Mouse (Mus musculus): ENCODE measurements around the gene Egfl7.

Gene Egfl7

DNA sequence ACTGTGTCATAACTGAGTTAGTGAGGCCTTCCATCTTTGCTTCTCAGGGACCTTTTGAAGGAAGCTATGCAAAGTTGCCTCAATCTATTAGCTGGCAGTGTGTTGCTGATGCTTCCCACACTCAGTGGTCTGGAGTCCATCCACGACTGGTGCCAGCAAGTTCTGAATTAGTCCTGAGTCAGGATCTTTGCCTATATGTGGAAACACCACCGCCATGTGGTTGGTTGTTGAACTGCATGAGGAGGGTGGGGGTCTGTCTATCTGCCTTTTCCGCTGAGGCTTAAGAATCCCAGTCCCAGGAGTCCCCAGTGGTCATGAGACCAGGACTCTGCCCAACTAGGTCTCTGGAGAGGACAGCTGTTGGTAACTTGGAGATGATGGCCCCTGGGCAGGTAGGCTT lies 9.8 kb upstream of the Egfl7 start:
- peak; percentile 72 for DNase-seq (ENCODE audit: low read depth)

DNA sequence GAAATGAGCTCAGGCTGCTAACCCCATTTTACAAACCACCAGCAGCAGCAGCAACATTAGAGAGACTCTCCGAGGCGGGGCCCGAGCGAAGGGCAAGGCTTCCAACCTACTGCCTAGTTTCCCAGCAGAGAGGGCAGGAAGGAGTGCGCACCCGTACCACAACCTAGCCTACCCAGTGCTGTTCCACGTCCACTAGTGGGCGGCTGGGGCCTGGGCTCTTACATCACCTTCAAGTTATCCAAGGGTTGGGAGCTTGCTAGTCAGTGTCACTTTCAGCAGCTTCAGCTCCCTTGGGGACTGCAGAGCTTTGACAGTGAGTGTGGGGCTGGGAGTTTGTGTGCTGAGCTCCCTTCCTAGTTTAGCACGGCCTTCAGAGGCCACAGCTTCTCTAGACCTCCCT lies 8.4 kb upstream of the Egfl7 start:
- DNase-seq (ENCODE audit: low read depth) = no peak

DNA sequence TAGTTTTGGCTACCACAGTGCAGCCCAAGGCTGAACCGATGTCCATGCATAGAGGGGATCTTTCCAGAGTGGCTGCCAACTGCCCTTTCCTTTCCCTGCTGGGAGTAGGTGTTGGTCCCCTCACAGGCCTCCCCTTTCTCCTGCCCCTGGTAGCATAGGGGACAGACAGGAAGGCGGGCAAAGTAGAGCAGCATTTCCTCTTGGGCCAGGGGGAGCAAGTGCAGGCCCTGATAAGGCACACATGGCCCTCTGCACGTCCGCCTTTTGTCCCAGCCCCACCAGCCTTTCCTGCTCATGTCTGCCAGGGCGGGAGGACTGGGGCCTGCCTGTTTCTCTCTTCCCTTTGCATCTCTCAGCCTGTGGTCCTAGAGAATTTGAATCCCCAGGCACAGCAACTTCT lies 8.0 kb upstream of the Egfl7 start:
- no peak for DNase-seq (ENCODE audit: low read depth)

DNA sequence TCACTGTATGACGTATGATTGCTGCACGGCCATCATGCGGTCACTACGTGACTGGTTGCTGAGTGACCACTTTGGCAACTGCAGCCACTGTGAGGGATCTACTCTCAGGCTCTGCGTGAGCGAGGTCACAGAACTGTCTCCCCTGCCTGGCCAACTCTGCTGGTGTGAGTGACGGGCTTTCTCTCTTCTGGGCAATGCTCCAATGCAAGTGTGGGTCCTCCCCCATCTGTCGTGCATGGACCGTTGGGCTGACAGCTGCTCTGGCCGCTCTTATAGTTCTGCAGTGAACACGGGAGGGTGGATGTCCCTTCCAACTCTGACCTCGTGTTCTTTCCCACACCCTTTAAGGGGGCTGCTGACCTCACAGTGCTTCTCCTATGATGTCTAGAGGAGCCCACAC lies 6.4 kb upstream of the Egfl7 start:
- DNase-seq (ENCODE audit: low read depth) = no peak

DNA sequence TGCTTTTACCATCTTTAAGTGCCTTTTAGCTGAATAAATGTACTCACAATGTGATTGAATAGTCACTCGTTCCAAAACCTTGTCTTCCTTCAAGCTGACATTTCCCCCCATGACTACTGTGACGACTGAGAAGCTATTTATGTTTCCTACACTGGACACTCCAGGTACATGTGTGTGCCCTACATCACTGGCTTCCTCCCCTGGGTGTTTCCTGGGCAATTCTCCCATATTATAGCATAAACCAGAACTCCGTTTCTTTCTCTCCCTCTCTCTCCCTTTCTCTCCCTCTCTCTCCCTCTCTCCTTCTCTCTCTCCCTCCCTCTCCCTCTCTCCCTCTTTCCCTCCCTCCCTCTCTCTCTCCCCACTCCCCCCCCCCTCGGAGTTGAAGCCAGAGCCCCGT lies 6.0 kb upstream of the Egfl7 start:
- DNase-seq (ENCODE audit: low read depth) = no peak

DNA sequence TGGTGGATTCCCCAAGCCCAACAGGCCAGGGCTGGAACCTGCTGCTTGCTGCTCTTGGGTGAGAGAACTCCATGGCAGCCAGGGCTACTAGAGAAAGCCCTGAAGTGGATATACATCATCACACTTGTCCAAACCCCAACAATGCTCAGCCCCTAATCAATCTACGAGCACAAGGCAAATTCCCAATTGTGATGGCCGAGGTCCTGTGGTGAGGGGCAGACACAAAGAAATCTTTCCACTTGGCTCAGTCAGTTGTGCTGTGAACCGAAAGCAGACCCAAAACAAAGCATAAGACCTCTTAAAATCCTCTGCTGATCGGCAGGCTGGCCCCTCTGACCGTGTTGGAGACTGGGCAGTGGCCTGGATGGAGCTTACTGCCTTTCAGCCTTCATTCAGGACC lies 5.0 kb upstream of the Egfl7 start:
- DNase-seq (ENCODE audit: low read depth) = no peak

DNA sequence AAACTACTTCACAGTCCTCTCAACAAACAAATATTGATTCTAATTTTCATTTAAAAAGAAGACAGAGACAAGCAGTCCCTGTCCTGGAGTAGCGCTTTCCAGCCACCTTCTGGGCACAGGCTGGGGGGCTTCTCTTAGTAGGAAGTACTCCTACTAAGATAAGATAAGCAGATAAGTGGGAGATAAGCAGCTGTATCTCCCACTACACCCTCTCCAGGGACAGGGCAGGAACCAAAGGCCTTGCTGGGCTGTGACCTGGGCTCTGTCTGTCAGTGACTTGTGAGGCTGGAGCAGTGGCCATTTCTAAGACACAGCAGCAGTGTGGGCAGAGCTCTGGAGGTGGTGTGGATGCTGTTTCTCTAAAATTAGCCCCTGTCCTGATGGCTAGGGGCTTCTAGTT lies 4.4 kb upstream of the Egfl7 start:
- no peak for DNase-seq (ENCODE audit: low read depth)

DNA sequence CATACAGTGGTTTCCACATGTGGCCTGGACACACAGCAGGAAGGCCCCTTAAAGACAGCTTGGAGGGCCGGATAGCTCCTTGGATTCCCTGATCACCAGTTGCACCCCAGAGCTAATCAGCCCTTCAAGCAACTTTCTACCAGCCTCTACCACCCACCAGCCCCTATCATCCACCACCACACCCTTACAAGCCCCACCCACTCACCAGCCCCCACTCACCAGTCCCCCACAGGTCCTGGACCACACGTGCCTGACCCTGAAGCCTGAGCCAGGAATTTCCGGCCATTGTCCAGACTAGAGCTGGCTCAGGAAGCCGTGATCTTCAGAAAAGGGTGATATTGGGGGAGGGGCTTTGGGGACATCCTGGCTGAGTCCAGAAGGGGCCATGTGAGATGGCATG lies 3.9 kb upstream of the Egfl7 start:
- DNase-seq (ENCODE audit: low read depth) = no peak

DNA sequence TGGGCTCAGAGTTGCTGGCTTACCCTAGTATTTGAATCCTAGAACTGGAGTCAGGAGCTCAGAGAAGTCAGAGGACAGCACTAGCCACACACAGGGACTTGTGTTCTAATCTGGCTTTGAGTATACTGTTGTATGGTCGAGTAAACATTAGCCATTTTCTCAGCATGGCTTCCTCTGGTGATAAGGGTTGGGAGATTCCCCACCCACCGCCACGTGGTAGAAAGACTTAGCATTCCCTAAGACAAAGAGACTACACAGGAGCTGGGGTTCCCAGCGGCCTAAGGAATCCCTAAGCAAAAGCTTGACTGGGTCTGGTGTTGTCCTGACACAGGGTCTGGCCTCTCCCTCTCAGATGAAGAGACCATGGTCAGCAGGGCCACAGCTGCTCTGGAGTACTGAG lies 3.4 kb upstream of the Egfl7 start:
- no peak for DNase-seq (ENCODE audit: low read depth)

DNA sequence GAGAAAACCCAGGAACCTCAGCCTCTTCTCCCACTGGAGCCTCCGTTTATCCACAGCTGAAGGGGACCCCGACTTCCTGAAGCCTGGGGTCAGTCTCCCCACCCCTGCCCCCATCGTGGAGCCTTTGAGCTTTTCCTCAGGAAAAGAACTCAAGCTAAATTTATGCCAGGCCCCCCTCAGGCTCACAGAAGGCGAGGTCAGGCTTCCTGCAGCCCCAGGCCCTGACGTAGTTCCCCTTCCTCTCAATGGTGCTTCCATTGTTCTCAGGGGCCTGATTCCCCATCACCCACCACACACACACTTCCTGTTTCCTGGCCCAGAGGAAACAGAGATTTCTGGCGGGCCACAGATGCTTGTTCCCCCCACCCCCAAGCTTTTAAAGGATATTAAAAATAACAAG lies 1.4 kb upstream of the Egfl7 start:
- DNase-seq (ENCODE audit: low read depth) = no peak

DNA sequence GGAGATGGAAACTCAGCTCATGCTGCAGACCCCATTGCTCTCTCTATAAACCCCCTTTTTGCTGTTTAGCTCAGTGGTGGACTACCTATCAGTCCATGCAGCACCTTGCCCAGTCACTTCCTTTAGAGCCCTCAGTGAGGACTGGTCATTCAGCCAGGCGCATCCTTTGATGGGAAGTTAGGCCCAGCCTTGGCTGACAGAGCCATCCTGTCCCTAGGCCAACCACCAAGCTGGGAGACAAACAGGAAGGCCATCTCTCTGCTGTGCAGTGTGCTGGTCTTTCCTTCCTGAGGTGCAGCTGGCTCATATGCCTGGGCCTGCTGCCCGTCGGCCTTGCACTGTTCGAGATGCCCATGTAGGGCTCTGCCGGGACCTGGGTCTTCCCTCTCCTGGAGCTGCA lies 937 bp downstream of the Egfl7 start:
- DNase-seq (ENCODE audit: low read depth) = no peak

DNA sequence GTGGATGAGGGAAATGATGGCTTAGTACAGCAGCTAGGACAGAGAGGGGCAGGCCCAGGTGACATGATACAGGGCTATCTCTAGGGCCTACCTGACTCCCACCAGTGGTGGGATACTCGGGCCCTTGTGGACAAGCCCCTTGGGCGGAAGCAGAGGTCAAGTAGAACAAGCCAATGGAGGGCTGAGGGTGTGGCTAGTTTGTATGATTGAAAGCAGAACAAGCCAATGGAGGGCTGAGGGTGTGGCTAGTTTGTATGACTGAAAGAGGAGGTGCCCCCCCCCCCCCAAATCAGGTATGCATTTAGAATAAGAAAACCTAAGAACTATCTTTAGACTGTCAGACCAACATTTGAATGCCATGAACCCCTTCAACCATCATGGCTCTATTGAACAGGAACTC lies 2.4 kb downstream of the Egfl7 start:
- no peak for DNase-seq (ENCODE audit: low read depth)

DNA sequence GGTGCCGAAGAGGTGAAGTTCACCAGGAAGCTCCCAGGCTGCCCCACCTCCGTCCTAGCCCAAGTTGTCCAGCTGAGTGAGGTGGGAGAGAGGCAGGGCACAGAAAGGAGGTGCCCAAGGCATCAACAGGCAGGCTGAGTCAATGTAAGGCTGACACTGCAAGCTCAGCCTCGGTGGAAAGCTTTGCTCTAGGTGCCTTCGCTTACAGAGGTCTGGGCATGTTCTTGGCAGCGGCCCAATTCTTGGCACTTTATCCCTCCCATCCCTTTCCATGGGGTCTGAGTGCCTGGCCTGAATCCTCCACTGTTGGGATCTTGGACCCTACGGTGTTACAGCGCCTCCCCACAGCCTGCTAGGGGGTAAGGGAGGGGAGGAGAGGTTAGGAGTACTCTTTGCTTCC lies 2.9 kb downstream of the Egfl7 start:
- no peak for DNase-seq (ENCODE audit: low read depth)

DNA sequence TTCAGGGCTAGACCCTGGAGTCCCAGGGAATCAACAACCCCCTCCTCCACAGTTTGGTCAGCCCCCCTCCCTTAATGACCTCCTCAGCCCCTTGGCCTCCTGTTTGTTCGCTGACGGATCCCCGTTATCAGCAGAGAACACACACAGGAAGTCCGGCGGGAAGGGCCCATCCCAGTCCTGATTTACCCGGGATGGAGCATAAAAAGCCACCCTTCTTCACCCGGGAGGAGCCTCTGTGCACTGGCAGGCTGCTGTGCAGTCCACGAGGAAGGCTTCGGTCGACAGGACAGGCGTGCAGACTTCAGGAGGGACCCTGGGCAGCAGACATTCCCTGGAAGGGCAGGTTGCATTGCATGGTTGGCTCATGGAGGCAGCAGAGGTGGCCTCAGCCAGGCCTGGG lies 3.8 kb downstream of the Egfl7 start:
- no peak for DNase-seq (ENCODE audit: low read depth)

DNA sequence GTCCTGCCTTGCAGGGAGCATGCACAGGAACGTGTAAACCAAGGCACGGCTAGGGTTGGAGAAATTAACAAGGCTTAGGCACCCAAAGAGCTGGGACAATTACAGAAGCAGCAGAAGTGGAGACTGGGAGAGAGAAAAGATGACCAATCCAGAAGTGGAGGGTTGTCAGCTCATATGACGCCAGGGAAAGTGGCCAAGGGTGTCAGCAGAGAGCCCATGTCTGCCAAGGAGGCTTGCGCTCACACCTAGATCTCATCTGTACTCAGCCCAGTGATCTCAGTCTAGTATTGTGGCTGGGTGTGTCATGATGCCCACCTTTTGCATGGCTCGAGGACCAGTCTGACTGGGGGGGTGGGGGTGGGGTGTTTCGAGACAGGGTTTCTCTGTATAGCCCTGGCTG lies 5.9 kb downstream of the Egfl7 start:
- DNase-seq (ENCODE audit: low read depth) = no peak

DNA sequence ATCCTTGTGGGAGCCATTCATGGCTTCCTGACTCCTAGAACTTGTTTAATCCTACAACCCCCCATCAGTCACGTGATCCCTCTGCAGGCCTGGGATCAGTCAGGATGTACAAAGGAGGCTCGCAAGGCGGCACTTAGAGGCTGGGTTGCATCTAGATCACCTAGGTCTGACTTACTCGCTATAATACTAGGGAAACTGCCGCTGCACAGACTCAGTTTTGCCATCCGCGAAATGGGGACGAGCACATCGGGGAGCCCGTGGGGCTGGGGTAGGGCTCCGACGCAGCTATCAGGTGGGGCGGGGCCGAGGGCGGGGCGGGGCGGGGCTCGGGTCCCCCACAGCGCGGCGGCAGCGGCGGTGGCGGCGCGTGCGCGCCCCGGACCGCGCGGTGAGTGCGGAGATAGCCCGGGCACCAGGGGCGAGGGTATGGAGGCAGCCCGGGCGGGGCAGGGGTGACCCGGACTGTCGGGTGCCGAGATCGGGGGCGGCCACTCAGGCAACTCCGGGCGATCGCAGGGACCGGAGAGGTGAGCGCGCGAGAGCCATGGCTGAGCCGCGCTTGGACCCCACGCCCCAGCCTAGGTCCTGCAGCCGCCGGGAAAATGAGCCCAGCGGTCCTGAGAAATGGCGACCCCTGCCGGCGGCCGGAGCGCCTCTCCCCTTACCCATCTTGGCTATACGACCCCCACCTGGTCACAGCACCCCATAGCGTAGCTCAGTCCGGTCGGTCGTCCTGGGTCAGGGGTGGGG lies 6.7 kb downstream of the Egfl7 start, which contains the start of gene Gm20532:
Gene Gm20532 (plus strand): TSS at position 346 of the 750 bp plus-strand sequence.
- DNase-seq (ENCODE audit: low read depth) = peak; percentile 62

DNA sequence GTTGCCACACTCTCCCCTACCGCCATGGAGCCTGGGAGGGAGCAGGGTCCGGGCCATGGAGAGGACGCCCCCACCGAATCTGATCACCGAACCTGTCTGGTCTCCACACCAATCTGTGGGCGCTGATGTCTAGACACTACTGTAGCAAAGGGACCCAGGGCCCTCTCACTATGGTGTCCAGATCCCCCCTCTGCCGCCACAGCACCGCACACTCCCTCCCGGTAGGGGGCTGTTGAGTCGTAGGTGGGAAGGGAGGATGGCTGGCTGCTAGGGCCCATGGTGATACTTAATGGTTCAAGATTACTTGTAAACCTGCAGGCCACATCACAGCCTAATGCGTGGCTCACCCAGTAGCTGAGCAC lies 7.2 kb downstream of the Egfl7 start:
- DNase-seq (ENCODE audit: low read depth) = peak; percentile 52

DNA sequence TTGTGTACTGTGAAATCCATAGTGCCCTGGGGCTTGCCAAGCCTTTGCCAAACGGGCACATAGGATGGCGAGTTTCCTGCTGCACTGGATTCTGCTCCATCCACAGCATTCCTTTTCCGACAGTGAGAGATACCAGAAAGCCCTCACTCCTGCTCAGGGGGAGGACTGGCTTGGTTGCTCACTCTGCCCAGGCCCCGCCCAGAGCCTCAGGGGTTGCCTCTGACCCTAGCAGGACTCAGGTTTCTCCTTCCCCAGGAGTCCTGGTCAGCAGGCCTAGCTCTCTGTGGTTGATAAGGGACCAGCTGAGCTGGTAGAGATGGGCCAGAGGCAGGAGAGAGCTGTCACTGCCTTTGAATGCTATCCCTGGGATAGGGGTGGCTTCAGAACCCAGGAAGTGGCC lies 8.8 kb downstream of the Egfl7 start:
- no peak for DNase-seq (ENCODE audit: low read depth)

DNA sequence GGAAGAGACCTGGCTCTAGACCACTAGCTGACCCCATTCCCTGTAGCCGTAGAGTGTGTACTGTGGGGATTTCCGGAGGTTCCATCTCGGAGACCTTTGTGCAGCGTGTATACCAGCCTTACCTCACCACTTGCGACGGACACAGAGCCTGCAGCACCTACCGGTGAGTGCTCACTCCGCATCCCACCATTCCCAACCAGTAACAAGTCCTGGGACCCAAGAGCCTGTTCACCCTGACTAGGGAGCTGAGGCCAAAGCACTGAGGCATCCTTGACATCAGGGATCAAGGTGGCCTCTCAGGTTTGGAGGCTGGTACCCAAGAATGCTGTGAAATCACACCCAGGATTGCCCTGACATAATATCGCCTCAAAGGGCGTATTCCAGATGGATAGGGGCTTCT lies 9.5 kb downstream of the Egfl7 start:
- no peak for DNase-seq (ENCODE audit: low read depth)

DNA sequence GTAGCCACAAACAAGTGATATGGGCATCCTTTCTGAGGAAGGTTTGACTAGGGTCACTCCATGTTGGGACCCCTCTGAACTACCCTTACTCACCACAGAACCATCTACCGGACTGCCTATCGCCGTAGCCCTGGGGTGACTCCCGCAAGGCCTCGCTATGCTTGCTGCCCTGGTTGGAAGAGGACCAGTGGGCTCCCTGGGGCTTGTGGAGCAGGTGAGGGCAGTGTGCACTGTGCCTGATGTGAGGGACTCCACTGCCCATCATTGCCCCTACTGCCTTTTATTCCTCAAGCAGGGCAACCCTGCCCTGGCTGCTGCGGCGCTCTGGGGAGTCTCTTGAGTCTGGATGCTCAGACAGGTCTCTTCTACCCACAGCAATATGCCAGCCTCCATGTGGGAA lies 10.5 kb downstream of the Egfl7 start:
- no peak for DNase-seq (ENCODE audit: low read depth)

DNA sequence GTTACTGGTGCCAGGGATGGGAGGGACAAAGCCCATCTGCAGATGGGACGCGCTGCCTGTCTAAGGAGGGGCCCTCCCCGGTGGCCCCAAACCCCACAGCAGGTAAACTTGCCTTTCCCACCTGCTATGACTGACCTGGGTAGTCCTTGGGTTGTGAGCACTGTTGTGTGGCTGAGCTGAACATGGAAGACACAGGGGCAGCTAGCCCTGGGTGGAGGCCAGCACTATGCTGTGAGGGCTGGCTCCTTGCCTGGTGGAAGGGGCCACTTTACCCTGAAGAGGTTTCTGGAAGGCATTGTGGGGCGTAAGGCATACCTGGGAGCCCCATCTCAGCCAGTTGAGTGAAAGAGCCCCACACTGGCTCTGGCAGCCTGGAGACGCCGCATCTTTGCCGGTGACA lies 11.1 kb downstream of the Egfl7 start:
- no peak for DNase-seq (ENCODE audit: low read depth)

DNA sequence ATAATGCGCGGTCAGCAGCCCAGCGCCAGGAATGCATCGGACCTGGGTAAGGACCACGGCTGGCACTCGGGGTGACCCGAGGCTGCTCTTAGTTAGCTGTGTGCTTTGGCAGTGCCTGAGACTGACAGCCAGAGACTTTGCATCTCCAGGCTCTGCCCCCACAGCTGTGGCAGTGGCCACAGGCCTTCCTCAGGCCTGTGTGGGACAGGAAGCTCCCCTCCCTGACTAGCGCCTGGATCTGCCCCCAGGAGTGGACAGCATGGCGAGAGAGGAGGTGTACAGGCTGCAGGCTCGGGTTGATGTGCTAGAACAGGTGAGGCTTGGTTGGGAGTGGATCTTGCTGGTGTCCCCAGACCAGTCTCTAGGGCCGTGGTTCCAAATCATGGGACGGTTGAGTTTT lies 11.6 kb downstream of the Egfl7 start:
- no peak for DNase-seq (ENCODE audit: low read depth)

DNA sequence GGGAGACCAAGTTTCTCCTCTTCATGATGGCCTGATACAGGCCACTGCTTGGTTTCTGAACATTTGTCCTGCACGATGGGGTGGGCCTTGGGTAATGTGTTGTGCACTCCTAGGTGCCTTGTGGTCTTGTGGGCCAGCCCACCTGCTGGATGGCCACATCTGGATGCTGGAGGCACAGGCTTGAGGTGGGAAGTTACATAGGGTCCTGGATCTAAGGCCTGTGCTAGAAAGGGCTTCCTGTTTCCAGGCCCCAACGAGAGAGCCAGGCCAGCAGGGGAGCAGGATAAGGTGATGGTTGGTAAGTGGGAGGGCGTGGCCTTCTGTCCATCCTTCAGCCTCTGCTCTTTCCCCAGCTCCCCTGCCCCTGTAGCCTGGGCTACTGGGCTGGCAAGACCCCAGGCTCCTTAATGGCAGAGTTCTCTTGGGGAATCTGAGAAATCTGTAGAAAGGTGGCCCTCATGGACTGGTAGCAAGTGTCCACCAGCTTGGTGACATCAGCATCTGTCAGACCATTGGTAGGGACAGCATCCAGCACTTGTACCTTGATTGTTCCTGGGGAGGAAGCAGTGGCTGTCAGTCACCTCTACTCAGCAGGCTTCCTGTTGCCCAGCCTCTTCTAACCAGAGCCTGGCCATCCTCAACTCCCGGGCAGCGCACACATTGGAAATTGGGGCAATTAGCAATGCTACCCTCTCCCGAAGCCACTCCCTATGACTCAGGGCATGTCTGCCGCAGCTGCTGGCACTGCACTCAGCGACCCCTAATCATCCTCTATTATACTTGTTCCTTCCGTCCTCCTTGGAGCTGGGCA lies 13.6 kb downstream of the Egfl7 start:
- no peak for DNase-seq (ENCODE audit: low read depth)

DNA sequence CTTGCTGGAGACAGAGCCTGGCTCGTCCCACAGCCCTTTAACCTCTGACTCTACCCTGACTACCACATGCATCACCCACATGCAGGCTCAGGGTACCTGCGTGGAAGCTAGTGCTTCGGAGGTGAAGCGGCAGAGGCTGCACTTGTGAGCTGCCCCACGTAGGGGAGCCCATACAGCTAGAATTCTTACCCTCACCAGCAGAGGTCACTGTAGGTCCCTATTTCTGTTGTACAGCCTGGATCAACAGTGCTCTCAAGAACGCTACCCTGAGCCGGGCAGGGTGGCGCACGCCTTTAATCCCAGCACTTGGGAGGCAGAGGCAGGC lies 14.2 kb downstream of the Egfl7 start:
- DNase-seq (ENCODE audit: low read depth) = peak; percentile 92

All from naive thymus-derived CD4-positive, alpha-beta T cell, adult 2 months (primary cell).